8 mouse cellular contexts compared by ENCODE assay signal in genomic region chr19:5106074-5106473, GRCm38 (mm10). TPM values are rescaled to one million over a fixed set of nuclear protein-coding genes. Genes with fewer than 3 reads are reported as not detected.
DNase-seq lines count a peak whose midpoint lies in the region; ATAC-seq and TF ChIP-seq lines count a peak whose summit lies in the region.

No protein-coding gene starts in this region.

- DNase-seq in adrenal gland, postnatal 10 days = peak; percentile 46
- no peak for DNase-seq in adrenal gland, adult 8-10 months
- peak; percentile 74 for DNase-seq in adipocyte (ENCODE audit: low spot score)
- peak; percentile 34 to 35 for DNase-seq in heart, postnatal 36 days
- no peak for DNase-seq in thymus, postnatal 4 days
- no peak for DNase-seq in spleen, postnatal 14 days (ENCODE audit: low spot score in 2 of 2)

- no peak for TF ChIP-seq CTCF in small intestine, adult 2 months (IDR thresholded peaks at IDR 0.05; ENCODE audit: extremely low read depth, insufficient read length, insufficient replicate concordance, low read depth, low read length)

- ATAC-seq in limb, embryonic 13.5 days (ENCODE audit: low FRiP score, low read depth) = no peak

- H3K9me3 ChIP-seq in limb, embryonic 13.5 days = no peaks in the 10 kb centered on the region

- peaks cover 72% of the 10 kb centered on the region for H3K36me3 ChIP-seq in limb, embryonic 13.5 days
- H3K36me3 ChIP-seq in small intestine, adult 2 months (ENCODE audit: control insufficient read depth, insufficient read depth, low read length) = peaks cover 35% of the 10 kb centered on the region

- no peak for TF ChIP-seq POLR2A in small intestine, adult 2 months (IDR thresholded peaks at IDR 0.05; ENCODE audit: low read depth, low read length)

- intact Hi-C loops in heart, postnatal 36 days (cut with DNase I) = no loop called here

- peak overlapping the region; percentile 80 for H3K4me3 ChIP-seq in limb, embryonic 13.5 days
- peak overlapping the region; percentile 85 for H3K4me3 ChIP-seq in small intestine, adult 2 months (ENCODE audit: low read depth, low read length)

- peaks cover 13% of the 10 kb centered on the region for H3K4me1 ChIP-seq in limb, embryonic 13.5 days
- no peaks in the 10 kb centered on the region for H3K4me1 ChIP-seq in small intestine, adult 2 months (ENCODE audit: control insufficient read depth, insufficient read depth, insufficient read length, low read length)

- no peaks in the 10 kb centered on the region for H3K27me3 ChIP-seq in limb, embryonic 13.5 days
- H3K27me3 ChIP-seq in small intestine, adult 2 months (ENCODE audit: control insufficient read depth, insufficient read depth, low read length) = no peaks in the 10 kb centered on the region

- H3K4me2 ChIP-seq in limb, embryonic 13.5 days (replicated peaks) = peak overlapping the region; percentile 96

- peak overlapping the region; percentile 91 for H3K9ac ChIP-seq in limb, embryonic 13.5 days

- peak overlapping the region; percentile 96 for H3K27ac ChIP-seq in limb, embryonic 13.5 days
- peak overlapping the region; percentile 88 for H3K27ac ChIP-seq in small intestine, adult 2 months (ENCODE audit: insufficient read depth, low read depth, low read length)

- 14% methylated on average over 9 of the region's 9 CpGs for WGBS in limb, embryonic 13.5 days
- 1% methylated on average over 9 of the region's 9 CpGs for WGBS in small intestine, adult 2 months

RNA-seq across cellular contexts. Expression of gene Rab1b, which starts 0.8 kb away (rescaled TPM):
- total RNA-seq in adrenal gland, postnatal 10 days (2021) = 100 to 1,000 TPM; 179 to 197 TPM
- total RNA-seq in adrenal gland, adult 8-10 months (2022) = 100 to 1,000 TPM; 184 to 206 (median 197) TPM
- total RNA-seq in heart, postnatal 36 days (2021) = 100 to 1,000 TPM; 176 to 201 TPM
- polyA plus RNA-seq in limb, embryonic 13.5 days (2015; fragmentation: Nextera tagmentation; extraction: Ambion mirVana) = 248 and 251 TPM in 2 replicates
- polyA plus RNA-seq in small intestine, adult 2 months (2012; rRNA removed) = 139 and 243 TPM in 2 replicates

RNA-seq across cellular contexts. Expression of gene Cnih2, which starts 7.8 kb away (rescaled TPM):
- total RNA-seq in adrenal gland, postnatal 10 days (2021) = 1 to 10 TPM; 5.0 to 5.1 TPM
- 1 to 10 TPM; 1.5 to 3.2 (median 2.6) TPM for total RNA-seq in adrenal gland, adult 8-10 months (2022)
- total RNA-seq in heart, postnatal 36 days (2021) = under 1 TPM; 0.30 to 0.31 TPM
- 34.5 and 35.2 TPM in 2 replicates for polyA plus RNA-seq in limb, embryonic 13.5 days (2015; fragmentation: Nextera tagmentation; extraction: Ambion mirVana)
- 1.3 and 1.5 TPM in 2 replicates for polyA plus RNA-seq in small intestine, adult 2 months (2012; rRNA removed)

RNA-seq across cellular contexts. Expression of gene Klc2, which starts 12.3 kb away (rescaled TPM):
- 10 to 100 TPM; 28.0 to 40.2 TPM for total RNA-seq in adrenal gland, postnatal 10 days (2021)
- total RNA-seq in adrenal gland, adult 8-10 months (2022) = 10 to 100 TPM; 54.5 to 66.9 (median 61.4) TPM
- total RNA-seq in heart, postnatal 36 days (2021) = 10 to 100 TPM; 47.3 to 49.7 TPM
- polyA plus RNA-seq in limb, embryonic 13.5 days (2015; fragmentation: Nextera tagmentation; extraction: Ambion mirVana) = 23.6 and 29.0 TPM in 2 replicates
- 11.4 and 19.8 TPM in 2 replicates for polyA plus RNA-seq in small intestine, adult 2 months (2012; rRNA removed)

RNA-seq across cellular contexts. Expression of gene Yif1a, which starts 17.7 kb away (rescaled TPM):
- 10 to 100 TPM; 88.3 to 96.8 TPM for total RNA-seq in adrenal gland, postnatal 10 days (2021)
- 10 to 100 TPM; 58.5 to 79.0 (median 62.9) TPM for total RNA-seq in adrenal gland, adult 8-10 months (2022)
- total RNA-seq in heart, postnatal 36 days (2021) = 100 to 1,000 TPM in 1 of 2 experiments, 10 to 100 TPM in 1; 89.0 to 102 TPM
- polyA plus RNA-seq in limb, embryonic 13.5 days (2015; fragmentation: Nextera tagmentation; extraction: Ambion mirVana) = 88.5 and 94.5 TPM in 2 replicates
- 155 and 252 TPM in 2 replicates for polyA plus RNA-seq in small intestine, adult 2 months (2012; rRNA removed)

RNA-seq across cellular contexts. Expression of gene Tmem151a, which starts 20.7 kb away (rescaled TPM):
- total RNA-seq in adrenal gland, postnatal 10 days (2021) = 1 to 10 TPM; 2.4 to 3.2 TPM
- total RNA-seq in adrenal gland, adult 8-10 months (2022) = 1 to 10 TPM; 2.1 to 2.8 (median 2.6) TPM
- 1 to 10 TPM; 1.7 to 2.8 TPM for total RNA-seq in heart, postnatal 36 days (2021)
- polyA plus RNA-seq in limb, embryonic 13.5 days (2015; fragmentation: Nextera tagmentation; extraction: Ambion mirVana) = 2.7 TPM in 2 replicates
- 3.5 and 8.1 TPM in 2 replicates for polyA plus RNA-seq in small intestine, adult 2 months (2012; rRNA removed)

Comparison
In these comparisons a context has a peak if more than half of its experiments do, and no peak if none do; other contexts are left out.
1. DNase-seq: peak in adrenal gland, postnatal 10 days (single experiment), adipocyte (single experiment) and heart, postnatal 36 days (2 of 2); none in adrenal gland, adult 8-10 months (single experiment), thymus, postnatal 4 days (single experiment) and spleen, postnatal 14 days (0 of 2).